Mouse (Mus musculus) naive thymus-derived CD4-positive, alpha-beta T cell, adult 2 months (primary cell): Measurements from ENCODE around the gene Stk35.

Experiments
- DNase-seq: peaks from one replicate; pipeline ENCODE4 v3.0.0-alpha.2; 2011; ENCODE audit warnings: low read depth

Stk35 gene

DNA sequence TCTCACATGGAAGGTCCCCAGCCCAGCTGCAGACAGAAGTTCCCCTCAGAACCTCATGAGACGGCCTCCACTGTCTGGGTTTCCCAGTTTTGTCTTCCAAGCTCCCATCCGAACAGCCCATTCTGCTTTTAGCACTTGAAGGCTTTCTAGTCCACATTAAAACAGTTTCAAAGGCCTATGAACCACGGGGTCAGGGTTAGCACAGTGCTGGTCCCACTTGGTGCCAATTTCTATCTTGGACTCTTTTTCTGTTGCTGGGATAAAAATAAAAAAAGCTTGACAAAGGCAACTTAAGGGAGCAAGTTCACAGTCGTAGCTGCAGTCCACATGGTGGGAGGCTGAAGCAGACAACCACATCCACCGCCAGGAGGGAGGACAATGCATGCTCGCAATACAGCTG lies 34.6 kb downstream of the Stk35 start:
- DNase-seq = no peak

DNA sequence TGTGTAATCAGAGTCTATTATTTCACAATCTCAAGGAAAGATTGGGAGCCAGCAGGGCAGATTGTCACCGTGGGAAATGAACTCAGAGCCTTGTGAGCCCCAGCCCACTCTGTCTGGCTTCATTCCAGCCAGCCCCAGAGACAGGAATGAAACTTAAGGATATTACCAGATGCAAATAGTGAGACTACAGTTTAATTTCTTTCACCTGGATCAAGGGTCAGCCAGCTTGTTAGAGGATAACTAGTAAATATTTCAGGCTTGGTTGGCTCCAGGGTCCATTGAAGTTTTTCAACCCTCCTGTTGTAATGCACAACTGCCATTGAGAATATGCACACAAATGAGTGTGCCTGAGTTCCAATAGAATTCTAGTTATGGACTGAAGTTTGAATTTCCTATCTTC lies 36.6 kb downstream of the Stk35 start:
- DNase-seq = no peak

DNA sequence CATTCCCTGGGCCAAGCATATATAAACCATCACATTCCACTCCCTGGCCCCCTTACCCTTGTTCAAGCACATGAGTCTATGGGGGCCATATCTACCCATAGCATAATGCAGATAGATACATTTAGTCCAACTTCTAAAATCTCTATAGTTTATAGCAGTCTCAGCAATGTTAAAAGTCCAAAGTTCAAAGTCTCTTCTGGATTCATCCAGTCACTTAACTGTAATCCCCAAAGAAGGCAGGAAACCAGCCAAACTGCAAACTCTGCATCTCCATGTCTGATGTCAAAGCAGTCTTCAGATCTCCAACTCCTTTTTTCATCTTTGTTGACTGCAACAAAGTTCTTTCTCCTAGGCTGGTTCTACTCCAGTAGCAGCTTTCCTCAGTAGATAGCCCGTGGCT lies 38.0 kb downstream of the Stk35 start:
- DNase-seq = no peak

DNA sequence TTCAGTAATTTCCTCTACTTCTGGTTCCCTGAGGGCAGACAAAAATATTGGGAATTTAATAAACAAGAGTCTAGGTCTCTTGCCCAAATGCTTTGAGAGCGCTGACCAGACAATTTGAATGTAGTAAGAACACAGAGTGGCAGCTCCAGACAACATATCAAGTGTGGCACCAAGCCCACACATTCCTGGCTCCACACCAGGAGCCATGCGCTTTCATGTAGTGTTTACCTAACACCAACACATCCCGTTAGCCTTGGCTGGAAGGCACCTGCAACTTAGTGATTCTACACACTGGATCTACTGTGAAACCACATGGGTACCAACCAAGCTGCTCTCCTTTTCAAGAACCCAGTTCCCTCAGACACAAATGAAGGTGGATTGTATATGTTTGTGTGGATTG lies 45.5 kb downstream of the Stk35 start:
- DNase-seq = no peak

DNA sequence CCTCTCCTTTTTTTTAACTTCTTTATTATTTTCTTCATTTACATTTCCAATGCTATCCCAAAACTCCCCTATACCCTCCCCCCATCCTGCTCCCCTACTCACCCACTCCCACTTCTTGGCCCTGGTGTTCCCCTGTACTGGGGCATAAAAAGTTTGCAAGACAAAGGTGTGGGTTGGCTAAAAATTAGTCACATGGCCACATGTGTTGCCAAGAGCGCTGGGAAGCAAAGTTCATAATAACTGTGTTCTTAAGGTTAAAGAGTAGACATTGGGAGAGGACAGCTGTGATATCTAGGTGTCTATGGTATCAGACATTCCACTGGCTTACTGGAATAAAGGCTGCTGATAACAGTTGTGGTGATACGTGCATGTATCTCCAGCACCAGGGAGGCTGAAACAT lies 46.2 kb downstream of the Stk35 start:
- no peak for DNase-seq

DNA sequence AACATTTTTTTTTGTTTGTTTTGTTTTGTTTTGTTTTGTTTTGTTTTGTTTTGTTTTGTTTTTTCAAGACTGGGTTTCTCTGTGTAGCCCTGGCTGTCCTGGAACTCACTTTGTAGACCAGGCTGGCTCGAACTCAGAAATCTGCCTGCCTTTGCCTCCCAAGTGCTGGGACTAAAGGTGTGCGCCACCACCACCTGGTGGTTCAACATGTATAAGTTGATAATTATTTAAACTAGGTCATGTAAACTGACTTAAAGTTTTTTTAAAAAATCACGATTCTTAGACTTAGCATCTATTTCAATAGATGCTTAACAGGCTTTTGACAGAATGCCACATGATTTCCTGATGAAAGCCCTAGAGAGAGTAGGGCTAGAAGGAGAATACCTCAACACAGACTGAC lies 48.8 kb downstream of the Stk35 start:
- DNase-seq = peak; percentile 18

DNA sequence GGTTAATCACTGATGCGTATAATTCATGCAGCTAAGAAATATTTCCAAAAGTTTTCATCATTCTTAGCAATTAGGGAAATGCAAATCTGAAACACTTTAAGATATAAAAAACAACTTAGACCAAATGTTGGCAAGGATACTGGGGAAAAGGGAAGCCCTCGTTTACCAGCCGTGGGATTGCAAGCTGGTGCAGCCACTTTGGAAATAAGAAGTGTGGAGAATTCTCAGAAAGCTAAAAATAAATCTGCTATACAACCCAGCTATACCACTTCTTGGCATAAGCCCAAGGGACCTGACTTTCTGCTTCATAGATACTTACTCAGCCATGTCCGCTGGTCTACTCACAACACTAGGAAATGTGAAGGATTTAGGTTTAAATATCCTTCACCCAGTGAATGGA lies 51.2 kb downstream of the Stk35 start:
- DNase-seq = no peak

DNA sequence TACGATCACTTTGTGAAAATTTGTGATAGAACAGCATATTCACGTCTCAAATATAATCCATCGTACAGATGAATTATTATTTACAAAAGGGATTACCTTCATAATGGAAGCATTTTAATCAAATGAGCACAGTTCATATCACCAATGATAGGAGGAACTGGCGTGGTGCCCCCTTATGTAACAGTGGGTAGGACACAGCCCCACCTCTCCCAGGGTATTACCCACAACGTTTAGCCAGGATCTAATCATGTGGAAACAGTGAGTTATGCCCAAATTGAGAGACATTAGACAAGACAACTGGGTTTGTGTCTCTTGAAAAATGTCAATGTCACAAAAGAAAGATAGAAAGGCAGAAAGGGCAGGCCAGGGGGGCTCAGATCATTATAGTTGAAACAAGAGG lies 62.9 kb downstream of the Stk35 start:
- no peak for DNase-seq

DNA sequence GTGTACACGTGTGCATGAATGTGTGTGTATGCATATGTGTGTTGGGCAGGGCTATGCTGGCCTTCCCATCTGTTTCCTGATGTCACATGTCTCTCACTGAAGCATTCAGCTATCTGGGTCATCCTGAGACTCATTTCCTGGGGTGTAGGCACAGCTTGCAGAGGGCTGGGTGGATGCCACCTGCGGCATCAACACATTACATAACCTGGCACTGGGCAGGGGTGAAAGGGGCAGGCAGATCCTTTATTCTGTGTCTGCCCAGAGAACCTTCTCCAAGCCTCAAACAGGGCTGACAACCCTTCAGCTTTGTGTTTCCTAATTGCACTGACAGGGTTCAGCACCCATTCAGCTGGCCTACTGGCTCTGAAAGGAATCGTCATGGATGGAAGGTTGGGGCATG lies 64.6 kb downstream of the Stk35 start:
- no peak for DNase-seq

DNA sequence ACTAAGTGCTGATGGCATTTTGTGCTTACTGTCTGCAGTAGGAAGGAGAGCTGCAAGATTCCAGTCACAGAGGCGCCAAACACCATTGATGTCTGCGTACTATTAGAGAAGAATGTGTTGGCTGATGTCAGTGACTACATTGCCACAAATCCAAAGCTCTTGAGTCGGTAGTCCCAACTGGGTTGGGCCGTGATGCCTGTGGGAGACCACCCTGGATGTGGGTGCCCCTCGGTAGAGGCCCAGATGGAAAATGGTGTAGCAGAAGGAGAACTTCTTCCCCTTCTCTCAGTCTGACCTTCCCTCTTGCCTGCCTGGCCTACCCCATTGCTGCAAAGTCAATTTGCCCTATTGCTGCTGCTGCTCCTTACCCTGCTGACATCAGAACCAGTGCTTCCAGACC lies 68.8 kb downstream of the Stk35 start:
- no peak for DNase-seq

DNA sequence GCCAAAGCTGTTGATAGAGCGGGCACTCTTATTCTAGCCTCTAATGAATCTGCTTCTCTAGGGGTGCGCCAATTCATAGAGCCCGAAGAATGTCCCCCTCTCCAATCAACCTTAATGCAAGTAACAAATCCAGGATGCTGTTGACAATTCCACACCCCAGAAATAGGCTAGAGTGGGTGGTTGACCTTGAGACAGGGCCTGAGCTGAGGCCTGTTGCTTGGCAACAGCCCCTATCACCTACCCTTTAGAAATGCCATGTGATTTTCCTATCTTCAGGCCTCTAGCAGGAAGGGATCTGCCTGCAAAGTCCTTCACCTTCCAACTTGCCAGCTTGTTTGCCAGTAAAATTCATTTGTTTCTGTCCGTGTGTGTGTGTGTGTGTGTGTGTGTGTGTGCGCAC lies 70.9 kb downstream of the Stk35 start:
- no peak for DNase-seq

DNA sequence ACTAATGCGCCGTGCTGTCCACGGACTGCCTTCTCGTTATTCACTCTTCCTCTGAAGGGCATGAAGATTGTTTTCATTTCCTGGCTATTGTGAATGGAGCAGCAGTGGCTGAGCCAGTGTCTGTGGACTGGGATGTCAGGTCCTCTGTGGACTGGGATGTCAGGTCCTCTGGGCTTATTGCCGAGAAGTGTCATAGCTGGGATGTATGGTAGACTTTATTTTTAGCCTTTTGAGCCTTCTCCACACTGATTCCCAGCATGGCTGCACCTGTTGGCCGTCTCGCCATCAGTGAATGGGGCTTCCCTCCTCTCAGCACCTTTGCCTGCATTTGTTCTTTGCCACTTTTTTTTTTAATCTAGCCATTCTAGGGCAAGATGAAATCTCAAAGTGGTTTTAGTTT lies 71.8 kb downstream of the Stk35 start:
- no peak for DNase-seq

DNA sequence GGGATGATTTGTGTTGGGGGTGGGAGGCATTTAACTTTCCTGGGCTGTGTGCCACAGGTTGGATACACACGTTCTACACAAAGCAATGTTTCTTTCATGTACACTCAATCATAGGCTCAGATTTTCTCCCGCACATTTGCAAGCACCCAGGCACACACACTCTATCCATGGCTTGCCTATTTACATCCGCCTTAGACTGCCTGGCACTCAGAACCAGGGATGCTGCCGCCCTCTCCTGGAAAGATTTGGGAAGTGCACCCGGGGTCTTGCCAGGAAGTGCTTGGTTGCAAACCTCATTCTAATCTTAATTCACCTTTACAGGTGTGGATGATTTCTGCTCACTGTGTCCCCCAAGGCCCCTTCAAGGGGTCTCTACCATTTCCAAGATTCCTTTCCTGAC lies 73.2 kb downstream of the Stk35 start:
- peak; percentile 66 for DNase-seq

DNA sequence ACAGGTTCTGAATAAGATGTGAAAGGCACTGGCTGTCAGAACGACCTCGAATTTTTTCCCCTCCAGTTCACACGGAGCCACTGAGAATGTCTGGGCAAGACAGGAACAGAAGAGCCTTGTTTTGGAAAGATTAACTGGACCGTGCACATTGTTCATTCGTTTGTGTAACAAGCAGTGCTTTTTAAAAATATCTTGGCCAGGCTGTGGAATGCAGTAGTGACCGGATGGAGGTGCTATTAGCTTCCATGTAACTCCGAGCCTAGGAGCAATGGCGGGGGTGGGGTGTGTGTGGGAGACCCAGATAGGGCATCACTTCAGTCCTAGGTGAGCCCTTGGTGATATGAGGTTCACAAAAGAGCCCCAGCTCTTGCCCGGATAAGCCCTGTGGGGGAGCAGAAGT lies 73.8 kb downstream of the Stk35 start:
- DNase-seq = no peak

DNA sequence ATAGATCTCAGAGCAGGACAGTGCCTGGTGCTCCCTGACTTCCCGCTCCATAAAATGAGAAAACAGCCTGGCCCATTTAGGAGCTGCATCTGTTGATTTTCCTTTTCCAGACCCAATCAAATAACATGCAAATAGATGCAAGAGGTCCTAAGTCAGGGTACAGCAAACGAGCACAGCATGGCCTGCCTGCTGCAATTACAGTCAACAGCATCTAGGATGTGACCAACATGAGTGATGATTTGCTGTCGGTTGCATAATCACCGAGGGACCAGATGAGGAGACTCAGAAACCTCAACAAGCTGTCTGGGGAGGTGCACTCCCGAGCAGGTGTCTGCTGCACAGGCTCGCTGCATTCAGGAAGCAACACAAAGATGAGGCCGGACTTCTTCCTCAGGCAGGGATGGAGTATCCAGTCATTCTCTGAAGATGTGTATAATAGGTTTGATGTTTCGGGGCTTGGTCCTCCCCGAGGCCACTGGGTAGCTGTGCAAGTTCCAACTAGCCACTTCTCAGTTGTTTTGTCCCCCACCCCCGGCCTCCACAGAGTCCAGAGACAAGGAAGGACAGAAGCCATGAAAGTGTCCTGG lies 74.3 kb downstream of the Stk35 start:
- no peak for DNase-seq

DNA sequence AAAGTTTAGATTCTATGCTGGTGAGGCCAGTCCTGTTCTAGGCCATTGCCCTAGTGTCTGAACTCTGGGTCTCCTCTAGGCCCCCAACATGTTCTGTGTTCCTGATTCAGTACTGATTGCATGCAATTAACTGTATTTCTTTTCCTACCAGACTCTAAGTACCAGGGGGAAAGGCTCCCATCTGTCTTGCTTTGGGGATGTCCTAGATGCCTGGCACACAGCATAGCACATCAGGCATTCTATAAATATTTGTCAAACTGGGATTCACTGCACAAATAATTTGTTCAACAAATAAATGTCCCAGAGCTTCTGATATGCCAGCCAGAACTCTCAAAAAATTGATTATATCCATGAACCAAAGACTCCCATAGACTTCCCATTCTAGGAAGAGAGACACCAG lies 76.6 kb downstream of the Stk35 start:
- no peak for DNase-seq

DNA sequence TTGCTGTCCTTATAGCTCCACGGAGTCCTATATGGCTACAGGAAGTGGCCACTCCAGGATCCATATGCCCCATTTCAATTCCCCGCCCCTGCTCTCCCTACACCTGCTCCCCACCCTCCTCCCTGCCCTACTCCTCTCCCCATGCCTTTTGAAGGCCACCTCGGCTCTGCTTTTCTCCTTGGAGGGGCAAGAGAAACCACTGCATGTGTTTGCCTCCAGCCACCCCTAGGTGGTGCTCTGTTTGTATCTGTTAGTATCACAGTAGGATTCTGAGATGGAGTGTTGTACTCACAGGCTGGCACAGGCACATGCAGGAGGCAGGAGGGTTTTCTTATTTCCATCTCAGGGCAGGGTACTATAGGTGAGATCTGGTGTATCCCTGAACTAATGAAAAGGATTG lies 79.5 kb downstream of the Stk35 start:
- peak; percentile 5 for DNase-seq

DNA sequence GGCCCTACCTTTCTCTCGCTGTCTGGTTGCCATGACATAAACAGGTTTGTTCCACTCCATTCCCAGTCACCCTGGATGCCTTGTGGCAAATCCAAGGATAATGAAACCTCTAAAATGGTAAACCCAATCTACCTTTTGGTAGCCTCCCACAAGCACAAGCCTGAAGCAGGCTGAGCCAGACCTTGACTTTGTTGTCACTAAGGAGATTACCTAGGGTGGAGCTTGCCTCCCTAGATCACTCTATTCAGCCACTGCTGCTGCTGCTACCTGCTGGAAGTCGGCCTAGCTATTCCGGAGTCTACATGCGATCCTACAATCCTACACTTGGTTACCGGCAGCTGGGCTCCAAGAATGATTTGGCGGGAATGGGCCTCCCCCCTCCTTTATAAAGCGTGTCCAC lies 79.9 kb downstream of the Stk35 start:
- DNase-seq = no peak

DNA sequence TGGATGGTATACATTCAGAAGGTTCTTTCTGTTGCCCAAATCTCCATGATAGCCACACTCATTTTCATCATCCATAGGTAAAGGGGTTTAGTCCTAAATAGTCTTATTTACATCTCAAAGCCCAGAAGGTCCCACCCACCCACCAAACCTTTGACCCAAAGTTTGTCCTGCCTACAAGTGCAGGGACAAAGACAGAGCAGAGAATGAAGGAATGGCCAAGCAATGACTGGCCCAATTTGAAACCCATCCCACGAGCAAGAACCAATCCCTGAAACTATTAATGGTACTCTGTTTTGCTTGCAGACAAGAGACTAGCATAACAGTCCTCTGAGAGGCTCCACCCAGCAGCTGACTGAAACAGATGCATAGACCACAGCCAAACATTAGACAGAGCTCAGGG lies 81.6 kb downstream of the Stk35 start:
- no peak for DNase-seq
